Mouse (Mus musculus) neural tube, embryonic 15.5 days (tissue): ENCODE measurements at regions not wholly inside any gene's neighbourhood (a gene's known extent, or its start where the extent isn't known, plus 50 kb on each side); places are given as distances from the start of the nearest gene placed in this dataset.

ENCODE experiments used
- ATAC-seq: fragments of 200-750 bp; cut with Nextera tagmentation; 2 replicates; pipeline ENCODE4 v1.8.0; 2017; ENCODE audit warnings: mild to moderate bottlenecking, moderate TSS enrichment, moderate library complexity; ENCODE audit not compliant: low FRiP score
- H3K27ac ChIP-seq: fragments of 300-500 bp; sonication (generic); replicated peaks from 2 replicates; pipeline ENCODE4 v1.5.1; 2015; ENCODE audit warnings: mild to moderate bottlenecking, inconsistent platforms
- H3K27me3 ChIP-seq: fragments of 300-500 bp; sonication (generic); replicated peaks from 2 replicates; pipeline ENCODE4 v1.6.1; 2015; ENCODE audit warnings: inconsistent platforms
- H3K36me3 ChIP-seq: fragments of 300-500 bp; sonication (generic); 2 replicates; pipeline ENCODE4 v1.6.1; 2015; ENCODE audit warnings: inconsistent platforms
- H3K4me1 ChIP-seq: fragments of 300-500 bp; sonication (generic); 2 replicates; pipeline ENCODE4 v1.6.1; 2015; ENCODE audit warnings: inconsistent platforms
- H3K4me2 ChIP-seq: fragments of 300-500 bp; sonication (generic); 2 replicates; pipeline ENCODE4 v1.6.1; 2015; ENCODE audit warnings: inconsistent platforms, mild to moderate bottlenecking, moderate library complexity
- H3K4me3 ChIP-seq: fragments of 300-500 bp; sonication (generic); replicated peaks from 2 replicates; pipeline ENCODE4 v1.5.1; 2015; ENCODE audit warnings: mild to moderate bottlenecking, inconsistent platforms
- H3K9ac ChIP-seq: fragments of 300-500 bp; sonication (generic); replicated peaks from 2 replicates; pipeline ENCODE4 v1.6.1; 2015; ENCODE audit warnings: mild to moderate bottlenecking, inconsistent platforms
- H3K9me3 ChIP-seq: fragments of 300-500 bp; sonication (generic); replicated peaks from 2 replicates; pipeline ENCODE4 v1.6.1; 2016; ENCODE audit warnings: inconsistent platforms
- WGBS: fragments of 180-500 bp; shearing (Covaris S2); methylation state at CpG from one replicate; pipeline ENCODE4 v1.1.7; 2015; ENCODE audit warnings: mixed read lengths; 5-methylcytosine and 5-hydroxymethylcytosine counted together

DNA sequence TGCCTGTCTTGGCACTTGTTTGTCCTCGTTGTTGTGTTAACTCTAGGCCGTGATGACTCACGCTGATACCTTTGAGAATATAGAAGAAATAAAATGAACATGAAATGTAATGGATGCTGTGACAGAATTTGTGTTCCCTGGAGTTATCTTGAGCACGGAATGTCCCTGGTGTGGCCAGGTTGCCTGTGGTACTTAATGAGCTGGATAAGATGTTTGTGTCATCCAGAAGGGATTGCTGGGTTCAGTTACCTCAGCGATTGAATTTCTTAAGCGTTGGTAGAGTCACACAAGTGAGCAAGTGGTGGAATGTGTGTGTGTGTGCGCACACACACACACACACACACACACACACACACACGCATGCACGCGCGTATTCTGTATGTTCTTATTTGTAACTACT lies 274.0 kb upstream of the Nr2f2 start:
- no peak for ATAC-seq
- Histone ChIP-seq H3K4me2 (no peak overlapping the region), H3K4me3 (no peak overlapping the region), H3K4me1 (no peaks in the 10 kb centered on the region), H3K9ac (no peak overlapping the region), H3K36me3 (no peaks in the 10 kb centered on the region), H3K9me3 (no peaks in the 10 kb centered on the region), H3K27ac (no peak overlapping the region), H3K27me3 (no peaks in the 10 kb centered on the region)
- WGBS = 77% methylated on average over 11 of the region's 11 CpGs

DNA sequence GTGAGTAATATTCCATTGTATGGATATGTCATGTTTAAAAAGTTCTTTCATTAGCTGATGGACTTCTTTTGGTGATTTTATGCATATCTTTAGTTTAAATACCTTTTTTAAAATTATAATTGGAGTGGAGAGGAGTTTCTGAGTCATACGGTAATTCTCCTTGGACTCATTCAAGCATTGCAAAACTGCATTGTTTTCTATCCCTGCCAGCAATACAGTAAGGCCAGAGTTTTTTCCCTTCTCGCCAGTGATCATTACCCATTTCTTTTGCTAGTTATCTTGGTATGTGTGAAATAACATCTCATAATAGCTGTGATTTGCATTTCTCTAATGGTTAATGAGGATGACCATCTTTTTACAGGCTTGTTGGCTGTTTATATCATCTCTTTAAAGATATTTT lies 271.6 kb upstream of the Nr2f2 start:
- ATAC-seq = no peak
- Histone ChIP-seq H3K9ac (no peak overlapping the region), H3K4me3 (no peak overlapping the region), H3K4me1 (peaks cover 9% of the 10 kb centered on the region; the same call in 1 of the 2 replicates), H3K27ac (no peak overlapping the region), H3K27me3 (no peaks in the 10 kb centered on the region), H3K4me2 (no peak overlapping the region), H3K9me3 (no peaks in the 10 kb centered on the region), H3K36me3 (no peaks in the 10 kb centered on the region)
- WGBS = 67% methylated on average over 2 of the region's 2 CpGs

DNA sequence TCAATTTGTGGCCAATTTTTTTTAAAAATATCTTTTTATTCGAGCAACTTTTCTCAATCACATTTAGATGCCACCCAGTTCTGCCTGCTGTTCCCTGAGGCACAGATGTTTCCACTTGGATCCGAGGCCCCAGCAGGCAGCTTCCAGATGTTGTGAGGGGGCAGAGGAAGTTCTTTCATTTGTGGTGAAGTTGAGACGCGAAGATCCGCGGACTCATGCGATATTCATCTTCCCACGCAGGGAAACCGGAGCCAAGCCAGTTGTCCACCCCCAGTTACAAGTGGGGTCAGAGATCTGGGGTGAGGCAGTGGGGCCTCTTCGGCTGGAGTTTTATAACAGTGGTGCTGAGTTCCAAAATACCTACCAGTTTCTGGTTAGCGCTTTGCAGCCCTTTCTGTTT lies 267.5 kb upstream of the Nr2f2 start:
- Histone ChIP-seq H3K27me3 (0 out of 2 replicates have a peak, but pooled peaks cover 2% of the 10 kb centered on the region), H3K4me1 (peaks cover 9% of the 10 kb centered on the region; the same call in 1 of the 2 replicates), H3K4me3 (no peak overlapping the region), H3K36me3 (no peaks in the 10 kb centered on the region), H3K9me3 (no peaks in the 10 kb centered on the region), H3K9ac (no peak overlapping the region), H3K27ac (no peak overlapping the region), H3K4me2 (peak overlapping the region; percentile 1; the same call in 1 of the 2 replicates)
- ATAC-seq = no peak
- 54% methylated on average over 11 of the region's 11 CpGs for WGBS

DNA sequence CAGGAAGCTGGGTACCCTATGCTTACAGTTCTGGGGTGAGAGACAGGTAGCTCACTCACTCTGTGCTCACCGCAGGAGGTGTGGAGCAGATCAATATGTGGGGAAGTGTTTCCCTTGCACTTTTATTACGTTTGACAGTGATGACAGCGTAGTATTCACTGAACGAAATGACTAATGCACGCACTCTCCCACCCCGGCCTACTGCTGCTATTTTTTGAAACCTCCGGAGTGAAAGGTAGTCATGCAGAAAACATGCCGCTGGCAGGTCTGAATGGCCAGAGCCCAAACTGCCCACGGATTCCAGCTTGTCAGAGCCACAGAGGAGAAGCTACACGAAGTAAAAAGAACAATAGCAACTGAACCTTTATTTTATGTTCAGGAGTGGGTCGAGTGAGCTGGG lies 267.0 kb upstream of the Nr2f2 start:
- Histone ChIP-seq H3K4me2 (0 out of 2 replicates have a peak overlapping the region, but pooled peaks have one; percentile 1), H3K27me3 (0 out of 2 replicates have a peak, but pooled peaks cover 2% of the 10 kb centered on the region), H3K9me3 (no peaks in the 10 kb centered on the region), H3K9ac (no peak overlapping the region), H3K27ac (no peak overlapping the region), H3K4me1 (peaks cover 9% of the 10 kb centered on the region; the same call in 1 of the 2 replicates), H3K36me3 (no peaks in the 10 kb centered on the region), H3K4me3 (no peak overlapping the region)
- no peak for ATAC-seq
- WGBS = 18% methylated on average over 11 of the region's 11 CpGs

DNA sequence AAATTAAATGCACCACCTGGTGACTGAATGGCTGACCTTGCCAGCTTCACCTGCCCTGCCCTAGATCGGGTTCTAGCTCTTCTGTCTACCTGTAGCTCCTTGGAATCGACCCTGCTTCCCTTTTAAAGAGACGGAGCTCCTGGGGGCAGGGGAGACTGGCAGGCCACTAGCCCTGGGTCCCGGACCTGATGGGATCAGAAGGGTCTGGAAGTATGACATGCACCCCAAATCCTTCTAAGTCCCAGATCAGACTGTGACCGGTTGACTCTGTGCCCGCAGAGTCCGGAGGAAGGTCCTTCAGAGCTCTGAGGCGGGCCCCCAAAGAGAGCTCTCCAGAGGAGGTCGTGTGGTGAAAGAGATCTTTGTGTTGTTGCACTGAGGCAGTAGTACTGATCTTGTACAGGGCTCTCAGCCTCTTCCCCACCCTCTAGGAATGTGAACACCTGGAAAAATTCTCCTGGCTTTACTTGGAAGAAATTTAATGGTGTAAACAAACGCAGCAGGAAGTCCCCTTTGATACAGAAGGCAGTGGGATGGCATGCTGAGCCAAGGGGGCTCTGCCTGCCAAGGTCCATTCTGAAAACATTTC lies 259.2 kb upstream of the Nr2f2 start:
- H3K4me3 ChIP-seq = peak overlapping the region; percentile 24
- peaks cover 26% of the 10 kb centered on the region for H3K4me1 ChIP-seq
- no peaks in the 10 kb centered on the region for H3K36me3 ChIP-seq
- peak overlapping the region; percentile 54 for H3K4me2 ChIP-seq
- H3K27me3 ChIP-seq = peaks cover 4% of the 10 kb centered on the region; the same call in 1 of the 2 replicates
- H3K9ac ChIP-seq = no peak overlapping the region
- no peaks in the 10 kb centered on the region for H3K9me3 ChIP-seq
- 5% methylated on average over 10 of the region's 10 CpGs for WGBS
- no peak overlapping the region for H3K27ac ChIP-seq
- peak; percentile 59; the same call in 1 of the 2 replicates for ATAC-seq

- no peaks in the 10 kb centered on the region for H3K9me3 ChIP-seq
- ATAC-seq = peak; percentile 84
- H3K4me2 ChIP-seq = peak overlapping the region; percentile 54
- no peak overlapping the region for H3K9ac ChIP-seq
- peaks cover 26% of the 10 kb centered on the region for H3K4me1 ChIP-seq
- H3K36me3 ChIP-seq = no peaks in the 10 kb centered on the region
- peak overlapping the region; percentile 24 for H3K4me3 ChIP-seq
- H3K27me3 ChIP-seq = peaks cover 4% of the 10 kb centered on the region; the same call in 1 of the 2 replicates
- H3K27ac ChIP-seq = no peak overlapping the region
- WGBS = 1% methylated on average over 29 of the region's 30 CpGs
Observed at GRCm38 (mm10) chr7:70624727-70625642, 258.4 kb upstream of the Nr2f2 start.

DNA sequence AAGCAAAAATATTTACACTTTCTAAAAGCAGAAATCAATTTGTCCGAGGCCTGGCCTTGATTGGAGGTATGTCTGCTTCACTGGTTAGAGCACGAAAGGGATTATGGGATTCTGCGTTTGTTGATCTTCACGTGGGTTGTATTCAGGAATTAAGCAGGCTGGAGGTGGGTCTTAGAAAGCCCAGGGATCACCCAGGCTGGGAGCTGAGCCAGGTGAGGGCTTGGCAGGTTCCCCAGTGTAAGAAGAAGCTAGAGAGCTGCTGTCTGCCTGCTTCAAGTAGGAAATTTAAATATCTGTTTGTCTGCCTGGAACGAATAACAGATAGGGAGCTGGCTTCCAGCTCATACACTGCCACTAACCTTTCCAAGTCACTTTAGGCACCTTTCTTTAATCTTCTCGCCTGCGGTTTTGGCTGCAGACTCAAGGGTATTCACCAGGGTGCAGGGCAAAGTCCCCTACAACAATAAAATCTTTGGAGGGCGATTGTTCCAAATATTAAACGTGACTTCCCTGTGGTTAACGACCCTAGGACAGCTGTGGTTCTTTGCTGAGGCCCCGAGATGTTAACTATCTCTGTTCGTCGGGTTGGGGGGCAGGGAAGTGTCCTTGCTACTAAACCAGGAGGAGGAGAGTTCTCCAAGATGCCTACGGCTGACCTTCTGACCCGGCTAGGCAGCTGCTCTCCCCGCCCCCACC lies 257.6 kb upstream of the Nr2f2 start:
- no peak overlapping the region for H3K27ac ChIP-seq
- H3K9ac ChIP-seq = no peak overlapping the region
- peaks cover 5% of the 10 kb centered on the region; the same call in 1 of the 2 replicates for H3K27me3 ChIP-seq
- H3K4me3 ChIP-seq = no peak overlapping the region
- H3K9me3 ChIP-seq = no peaks in the 10 kb centered on the region
- WGBS = 11% methylated on average over 16 of the region's 16 CpGs
- H3K4me1 ChIP-seq = peaks cover 26% of the 10 kb centered on the region
- no peaks in the 10 kb centered on the region for H3K36me3 ChIP-seq
- ATAC-seq = no peak
- H3K4me2 ChIP-seq = peak overlapping the region; percentile 54

DNA sequence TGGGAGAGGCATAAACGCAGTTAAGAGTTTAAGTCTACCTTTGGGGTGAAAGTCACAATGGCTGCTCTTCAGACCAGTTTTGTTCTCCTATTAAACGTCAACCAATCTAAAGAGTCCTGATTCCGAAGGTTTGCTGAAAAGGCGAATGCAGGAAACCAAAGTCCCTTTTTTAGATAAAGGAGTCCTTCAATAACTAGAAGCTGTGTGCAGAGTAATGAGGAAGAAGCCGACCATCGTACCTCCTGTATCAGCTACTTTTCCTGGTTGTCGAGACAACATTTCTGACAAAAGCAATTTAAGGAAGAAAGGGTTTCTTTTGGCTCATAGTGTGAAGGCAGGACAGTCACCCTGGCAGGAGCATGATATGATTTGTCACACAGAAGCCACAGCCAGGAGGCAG lies 252.9 kb upstream of the Nr2f2 start:
- H3K4me2 ChIP-seq = no peak overlapping the region
- no peak for ATAC-seq
- no peaks in the 10 kb centered on the region for H3K9me3 ChIP-seq
- peaks cover 3% of the 10 kb centered on the region; the same call in 1 of the 2 replicates for H3K27me3 ChIP-seq
- WGBS = 87% methylated on average over 7 of the region's 7 CpGs
- H3K4me3 ChIP-seq = no peak overlapping the region
- peaks cover 5% of the 10 kb centered on the region for H3K4me1 ChIP-seq
- H3K36me3 ChIP-seq = no peaks in the 10 kb centered on the region
- H3K27ac ChIP-seq = no peak overlapping the region
- no peak overlapping the region for H3K9ac ChIP-seq

GRCm38 (mm10) chr7:70618270-70618669 lies 251.7 kb upstream of the Nr2f2 start:
- no peaks in the 10 kb centered on the region for H3K4me1 ChIP-seq
- WGBS = 23% methylated on average over 5 of the region's 5 CpGs
- H3K9ac ChIP-seq = no peak overlapping the region
- no peaks in the 10 kb centered on the region for H3K36me3 ChIP-seq
- H3K4me3 ChIP-seq = no peak overlapping the region
- no peaks in the 10 kb centered on the region for H3K9me3 ChIP-seq
- H3K4me2 ChIP-seq = no peak overlapping the region
- H3K27me3 ChIP-seq = peaks cover 3% of the 10 kb centered on the region; the same call in 1 of the 2 replicates
- no peak for ATAC-seq
- H3K27ac ChIP-seq = no peak overlapping the region

DNA sequence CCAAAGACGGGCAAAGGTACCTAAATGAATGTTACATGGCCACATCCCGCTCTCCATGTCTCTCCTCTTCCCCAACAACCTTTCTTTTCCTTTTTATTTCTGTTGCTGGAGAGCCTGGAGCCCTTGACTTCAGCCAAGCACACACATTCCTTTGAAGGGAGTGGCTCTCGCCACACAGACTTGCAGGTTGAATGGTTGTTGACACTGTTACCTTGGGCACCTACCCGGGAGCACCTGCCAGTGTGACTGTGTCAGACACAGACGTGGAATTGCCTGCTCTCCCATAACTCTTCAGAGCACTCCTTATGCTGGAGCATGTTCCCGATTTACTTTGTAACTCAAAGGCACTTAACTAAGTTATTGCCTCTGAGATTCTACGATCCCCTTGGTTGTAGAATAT lies 240.0 kb upstream of the Nr2f2 start:
- 92% methylated on average over 7 of the region's 7 CpGs for WGBS
- Histone ChIP-seq H3K36me3 (no peaks in the 10 kb centered on the region), H3K4me2 (no peak overlapping the region), H3K4me1 (no peaks in the 10 kb centered on the region), H3K9me3 (no peaks in the 10 kb centered on the region), H3K9ac (no peak overlapping the region), H3K4me3 (no peak overlapping the region), H3K27me3 (no peaks in the 10 kb centered on the region), H3K27ac (no peak overlapping the region)
- no peak for ATAC-seq

DNA sequence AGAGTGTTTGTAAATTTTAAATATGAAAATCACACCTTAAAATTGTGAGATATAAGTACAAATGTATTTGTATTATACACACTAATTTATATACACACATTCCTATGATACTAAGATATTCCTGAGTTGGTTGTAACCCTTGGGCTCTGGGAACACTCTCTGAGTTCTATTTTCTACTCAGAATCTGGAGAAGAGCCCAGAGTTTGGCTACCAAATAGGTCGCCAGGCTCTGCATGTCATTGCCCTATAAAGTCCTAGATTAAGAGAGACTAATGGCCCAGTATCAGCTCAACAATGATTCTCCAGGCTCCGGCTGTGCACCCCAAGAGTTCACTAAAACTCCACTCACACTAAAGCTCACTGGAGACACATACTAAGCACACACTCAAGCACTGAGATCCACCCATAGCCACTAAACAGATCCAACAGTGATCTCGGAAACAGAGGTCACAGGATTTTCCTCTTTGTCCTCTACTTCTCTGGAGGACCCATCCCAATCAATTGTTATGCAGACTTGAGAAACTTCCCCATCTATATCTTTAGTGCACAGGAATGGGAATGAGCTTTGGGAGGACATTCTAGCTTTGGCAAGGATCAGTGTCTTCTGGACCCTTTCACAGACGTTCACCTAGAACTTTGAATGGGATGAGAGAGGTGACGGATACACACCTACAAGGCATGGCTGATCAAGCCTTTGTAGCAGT lies 238.1 kb upstream of the Nr2f2 start:
- H3K4me3 ChIP-seq = no peak overlapping the region
- 89% methylated on average over 5 of the region's 5 CpGs for WGBS

More for the DNA sequence above, 238.1 kb upstream of the Nr2f2 start:
- Histone ChIP-seq H3K9ac (no peak overlapping the region), H3K4me2 (no peak overlapping the region), H3K36me3 (no peaks in the 10 kb centered on the region), H3K27me3 (no peaks in the 10 kb centered on the region), H3K27ac (no peak overlapping the region), H3K9me3 (no peaks in the 10 kb centered on the region), H3K4me1 (no peaks in the 10 kb centered on the region)
- ATAC-seq = no peak
